Mouse (Mus musculus) heart, postnatal 25 days (tissue): ENCODE results near the gene Kcnq1. TPM values are rescaled to one million over a fixed set of nuclear protein-coding genes. Genes with fewer than 3 reads are reported as not detected.

Experiments
- DNase-seq: peaks from one replicate; pipeline ENCODE4 v3.0.0; 2022; ENCODE audit warnings: low spot score
- intact Hi-C: fragments of 180-260 bp; cut with DNase I; formaldehyde crosslinking; loops from one replicate; pipeline ENCODE4 v1.15.1; 2025
- total RNA-seq, 2 experiments: library from RNA; stranded (reverse); gene quantifications; 2 replicates each; pipeline ENCODE4 v1.2.3; 2021

Kcnq1 gene
- total RNA-seq, 2 experiments from 2014 or later: 37.4 to 37.7 TPM

DNA sequence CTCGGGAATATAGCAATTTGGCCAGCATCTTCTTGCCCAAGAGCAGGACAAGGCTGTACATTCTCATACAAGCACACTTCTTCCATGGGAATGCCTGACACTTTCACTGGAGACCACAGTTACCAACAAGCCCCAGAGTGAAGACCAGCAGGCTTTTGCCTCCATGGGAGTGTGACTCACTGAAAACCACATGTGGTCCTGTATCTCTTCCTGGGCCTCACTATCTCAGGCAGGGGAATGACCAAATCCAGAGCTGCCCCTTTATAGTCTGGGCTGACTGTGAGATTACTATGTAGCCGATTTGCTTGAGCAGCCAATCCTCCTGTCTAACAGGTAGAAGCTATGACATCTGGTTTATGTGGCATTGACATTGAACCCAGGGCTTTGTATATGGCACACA is 22.5 kb upstream of the Kcnq1 start:
- intact Hi-C loops: no loop called here
- DNase-seq: no peak

DNA sequence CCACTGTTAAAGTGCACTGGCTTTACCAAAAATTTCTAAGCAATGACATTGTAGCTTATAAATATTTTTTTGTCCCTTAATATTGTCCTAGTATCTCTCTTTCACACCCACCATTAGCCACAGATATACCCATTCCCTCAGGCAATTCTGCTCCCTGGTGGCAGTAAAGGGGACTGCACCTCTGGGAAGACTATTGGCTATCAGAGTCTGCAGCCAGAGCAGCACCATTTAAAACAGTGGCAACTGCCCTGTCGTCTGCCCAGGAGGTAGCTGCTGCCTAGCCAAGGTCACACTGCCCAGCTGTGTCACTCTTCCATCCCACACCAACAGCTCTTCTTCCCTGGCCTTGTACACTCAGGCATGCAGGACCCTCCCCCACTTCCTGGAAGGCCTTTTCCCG is 19.8 kb upstream of the Kcnq1 start:
- peak; percentile 37 for DNase-seq
- intact Hi-C loops: loop anchor here (1.0 kb wide), 2 partner anchors 78 to 167 kb away; no protein-coding TSS in a partner anchor

DNA sequence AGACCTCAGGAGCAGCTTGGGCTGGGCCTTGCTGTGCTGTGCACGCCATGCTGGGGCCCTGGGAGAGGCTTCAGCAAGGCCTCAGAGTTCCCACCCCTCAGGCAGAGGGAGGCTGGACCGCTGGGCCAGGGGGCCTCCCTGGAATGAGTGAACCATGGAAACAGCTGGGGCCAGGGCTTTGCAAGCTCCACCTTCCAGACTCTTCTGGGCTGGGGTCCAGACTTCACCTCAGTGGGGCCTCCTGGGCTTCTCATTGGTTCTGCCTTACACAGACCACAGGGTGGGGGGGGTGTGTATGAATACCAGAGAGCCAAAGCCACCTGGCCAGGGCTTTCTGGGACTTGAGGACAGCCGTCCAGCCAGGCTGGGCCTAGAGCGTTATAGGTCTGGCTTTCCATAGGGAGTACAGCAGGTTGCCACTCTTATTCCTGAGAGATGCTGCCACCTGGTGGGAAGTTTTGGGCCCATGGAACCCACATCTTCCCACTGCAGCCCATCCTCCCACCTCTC is 19.0 kb upstream of the Kcnq1 start:
- DNase-seq: no peak
- intact Hi-C loops: loop anchor here (1.0 kb wide), 1 partner anchor 193 kb away; no protein-coding TSS in a partner anchor

- DNase-seq: no peak
- intact Hi-C loops: loop anchor here (2.0 kb wide), 2 partner anchors 59 to 373 kb away; no protein-coding TSS in a partner anchor
These were observed 12.3 kb upstream of the Kcnq1 start for GRCm38 (mm10) chr7:143093847-143094246.

DNA sequence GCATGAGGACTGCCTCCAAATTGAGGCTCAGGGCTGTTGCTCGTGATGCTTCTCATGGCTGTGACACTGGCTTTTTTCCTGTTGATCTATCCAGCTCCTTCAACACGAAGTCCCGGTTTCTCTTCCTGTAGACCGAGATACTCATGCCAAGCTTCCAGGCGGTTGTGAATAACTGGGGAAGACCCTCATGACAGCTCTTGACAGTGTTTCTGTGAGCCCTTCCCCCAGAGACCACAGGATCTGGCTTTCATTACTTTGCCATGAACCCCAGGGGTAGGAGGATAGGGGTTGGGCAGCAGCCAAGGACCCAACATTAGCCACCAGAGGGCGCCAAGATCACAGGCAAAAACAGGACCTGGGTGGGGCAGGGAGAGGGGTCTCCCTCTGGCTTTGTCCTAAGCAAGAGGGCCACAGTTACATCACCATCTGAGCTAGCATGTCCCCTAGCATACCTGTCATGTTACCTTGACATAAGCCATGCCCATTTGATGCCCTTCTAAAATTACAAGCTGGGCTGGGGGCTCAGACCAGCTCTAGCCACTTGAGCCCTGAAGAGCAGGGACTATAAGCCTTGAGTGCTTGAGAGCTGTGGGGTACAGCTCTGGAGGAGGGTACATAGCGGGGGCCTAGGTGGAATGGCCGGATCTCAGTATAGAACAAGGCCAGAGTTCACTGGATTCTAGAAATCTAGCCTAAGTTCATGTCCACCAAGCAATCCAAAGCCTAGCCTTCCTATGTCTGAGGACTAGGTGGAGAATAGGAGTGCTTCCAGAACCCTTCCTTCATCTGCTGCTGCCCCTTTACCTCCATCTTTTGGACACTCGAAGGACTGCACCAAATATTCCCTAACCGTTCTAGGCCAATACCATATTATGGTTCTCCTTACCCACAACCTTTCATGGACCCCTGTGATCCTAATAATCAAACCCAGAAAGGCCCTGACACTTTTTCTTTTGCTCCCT is 11.3 kb upstream of the Kcnq1 start, which contains the start of gene Trpm5:
Gene Trpm5, minus strand, starts transcription at position 51 of the 962 bp plus-strand sequence.
- peak; percentile 49 for DNase-seq
- intact Hi-C loops: loop anchor here (1.0 to 2.0 kb wide), 3 partner anchors 43 to 372 kb away; no protein-coding TSS in a partner anchor

DNA sequence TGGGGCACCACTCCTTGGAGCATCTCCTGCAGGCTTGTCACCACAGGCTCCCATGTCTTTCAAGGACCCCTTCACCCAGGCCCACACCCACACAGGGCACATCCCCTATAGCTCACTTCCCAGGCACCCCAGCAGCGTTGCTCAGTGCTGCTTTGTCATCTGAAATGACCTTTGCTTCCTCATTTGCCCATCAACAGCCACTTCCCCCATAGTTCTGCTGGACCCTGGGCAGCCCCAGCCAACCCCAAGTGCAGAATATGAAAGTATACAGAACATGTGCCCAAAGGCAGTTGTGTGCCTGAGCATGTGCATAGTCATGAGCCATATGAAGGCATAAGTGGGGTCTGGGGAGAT is 10.6 kb upstream of the Kcnq1 start:
- no peak for DNase-seq
- intact Hi-C loops: loop anchor here (1.0 to 2.0 kb wide), 3 partner anchors 43 to 371 kb away; no protein-coding TSS in a partner anchor

- no peak for DNase-seq
- intact Hi-C loops: no loop called here
These were observed 5.4 kb upstream of the Kcnq1 start for GRCm38 (mm10) chr7:143100759-143101158.

GRCm38 (mm10) chr7:143105258-143105897 is 784 bp upstream of the Kcnq1 start:
- intact Hi-C loops: no loop called here
- no peak for DNase-seq

- intact Hi-C loops: no loop called here
- DNase-seq: no peak
These were observed 707 bp downstream of the Kcnq1 start for GRCm38 (mm10) chr7:143106672-143107465.

DNA sequence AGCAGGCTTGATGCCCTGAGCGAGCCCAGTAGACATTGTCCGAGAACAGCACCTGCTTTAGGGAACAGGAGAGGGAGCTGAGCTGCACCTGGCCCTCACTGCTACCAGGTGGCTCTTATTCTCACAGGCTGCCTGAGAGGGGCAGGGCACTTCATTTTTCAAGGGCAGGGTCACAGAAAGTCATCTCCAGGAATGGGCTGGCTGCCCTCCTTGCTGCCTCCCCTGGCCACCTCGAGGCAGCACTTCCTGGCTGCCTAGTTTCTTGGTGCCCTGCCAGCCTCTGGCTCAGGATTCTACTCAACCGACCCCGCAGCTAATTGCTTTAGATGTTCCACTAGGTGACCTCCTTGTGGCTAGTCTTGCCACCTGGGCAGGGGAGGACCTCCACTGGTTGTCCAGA is 2.0 kb downstream of the Kcnq1 start:
- DNase-seq: no peak
- intact Hi-C loops: no loop called here

DNA sequence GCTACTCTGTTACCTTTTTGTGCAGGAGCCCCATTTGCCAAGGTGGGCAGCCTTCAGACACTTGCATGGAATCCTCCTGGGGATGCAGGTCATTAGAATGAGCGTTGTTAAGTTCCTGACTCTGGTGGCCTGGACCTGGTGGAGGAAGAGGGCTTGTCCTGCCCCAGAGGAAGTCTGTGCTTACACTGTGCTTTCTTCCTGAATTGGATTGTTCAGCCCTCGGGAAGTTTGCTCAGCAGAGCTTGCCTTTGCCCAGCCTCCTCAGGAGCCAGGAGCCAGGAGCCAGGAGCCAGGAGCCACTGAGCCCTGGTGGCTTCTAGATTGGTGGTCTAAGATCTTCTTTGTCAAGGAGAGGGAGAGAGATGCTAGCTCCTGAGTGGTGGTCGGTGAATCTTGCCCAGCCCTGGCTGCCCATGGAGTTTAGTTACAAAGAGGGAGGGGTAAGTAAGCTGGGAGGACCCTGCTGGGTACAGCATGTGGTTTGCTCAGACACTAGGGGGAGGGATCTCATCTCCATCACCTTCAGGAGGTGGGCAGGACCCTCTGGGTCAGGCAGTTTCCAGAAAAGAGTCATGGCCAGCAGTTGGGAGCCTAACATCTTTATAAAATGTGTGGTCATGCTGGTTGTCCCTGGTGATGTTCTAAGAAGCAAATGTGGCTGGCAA is 3.0 kb downstream of the Kcnq1 start:
- no peak for DNase-seq
- intact Hi-C loops: no loop called here

DNA sequence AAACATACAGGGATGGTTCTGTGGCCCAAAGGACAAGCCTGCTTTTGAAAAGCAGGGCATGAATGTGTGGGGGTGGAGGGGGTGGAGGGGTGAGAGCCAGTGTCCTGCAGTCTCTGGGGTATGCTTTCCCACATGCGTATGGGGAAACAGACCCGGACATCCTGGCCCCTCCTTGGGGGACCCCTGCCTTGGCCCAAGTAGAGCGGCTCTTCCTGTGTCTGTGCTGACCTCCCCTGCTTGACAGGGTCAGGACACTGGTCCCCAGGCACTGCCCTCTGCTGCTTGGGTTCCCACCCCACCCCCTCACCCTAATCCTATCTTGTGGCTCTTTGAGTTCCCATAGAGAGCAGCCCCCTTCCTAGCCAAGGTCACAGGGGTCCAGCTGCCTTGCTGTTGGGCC is 3.5 kb downstream of the Kcnq1 start:
- intact Hi-C loops: no loop called here
- no peak for DNase-seq

DNA sequence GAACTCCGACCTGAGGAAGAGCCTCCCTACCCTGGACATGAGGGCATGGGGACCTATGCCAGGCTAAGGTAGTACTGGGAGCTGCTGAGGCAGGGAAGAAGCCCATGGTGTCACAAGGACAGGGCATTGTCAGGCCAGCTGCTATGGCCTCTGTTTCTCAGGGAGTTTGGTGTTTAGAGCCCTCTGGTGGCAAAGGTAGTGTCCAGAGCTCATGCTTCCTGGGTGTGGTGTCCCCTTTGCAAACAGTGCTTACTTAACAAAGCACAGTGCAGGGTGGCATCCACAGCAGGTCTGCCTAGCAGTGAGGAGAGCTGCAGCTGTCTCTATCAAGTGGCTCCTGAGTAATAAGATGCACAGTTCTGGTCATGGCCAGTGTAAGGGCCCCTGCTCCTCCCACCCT is 4.6 kb downstream of the Kcnq1 start:
- DNase-seq: no peak
- intact Hi-C loops: no loop called here

DNA sequence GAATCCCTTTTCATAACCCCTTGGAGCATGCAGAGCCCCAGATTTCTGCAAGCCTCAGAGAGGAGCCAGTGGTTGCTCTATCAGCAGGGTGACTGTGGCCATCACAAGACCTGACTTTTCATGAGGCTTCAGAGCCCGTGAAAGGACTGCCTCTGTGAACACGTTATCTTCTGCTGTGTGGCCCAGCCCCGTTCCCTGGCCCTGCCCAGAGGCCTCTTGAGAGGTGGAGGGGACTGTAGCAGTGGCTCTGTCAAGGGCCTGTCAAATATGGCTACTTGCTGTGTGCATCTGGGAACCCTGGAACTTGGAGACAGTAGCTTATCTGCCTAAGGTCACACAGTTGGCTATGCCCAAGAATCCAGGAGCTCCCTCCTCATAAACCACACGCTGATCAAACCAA is 5.6 kb downstream of the Kcnq1 start:
- DNase-seq: no peak
- intact Hi-C loops: no loop called here

GRCm38 (mm10) chr7:143112395-143112794 is 6.2 kb downstream of the Kcnq1 start:
- no peak for DNase-seq
- intact Hi-C loops: no loop called here

DNA sequence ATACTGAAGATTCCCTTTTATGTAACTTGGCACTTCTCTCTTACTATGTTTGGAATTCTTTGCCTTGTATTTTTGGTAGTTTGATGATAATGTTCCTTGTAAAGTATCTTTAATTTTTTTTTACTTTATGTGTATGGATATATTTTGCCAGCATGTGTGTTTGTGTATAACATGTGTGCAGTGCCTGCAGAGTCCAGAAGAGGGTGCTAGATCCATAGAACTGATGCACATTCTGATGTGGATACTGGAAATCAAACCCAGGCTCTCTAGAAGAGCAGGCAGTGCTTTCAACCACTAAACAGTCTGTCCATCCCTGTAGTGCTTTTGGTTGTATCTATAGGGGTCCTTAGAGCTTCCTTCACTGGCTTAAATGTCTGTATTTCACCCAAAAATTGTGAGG is 8.6 kb downstream of the Kcnq1 start:
- no peak for DNase-seq
- intact Hi-C loops: no loop called here

DNA sequence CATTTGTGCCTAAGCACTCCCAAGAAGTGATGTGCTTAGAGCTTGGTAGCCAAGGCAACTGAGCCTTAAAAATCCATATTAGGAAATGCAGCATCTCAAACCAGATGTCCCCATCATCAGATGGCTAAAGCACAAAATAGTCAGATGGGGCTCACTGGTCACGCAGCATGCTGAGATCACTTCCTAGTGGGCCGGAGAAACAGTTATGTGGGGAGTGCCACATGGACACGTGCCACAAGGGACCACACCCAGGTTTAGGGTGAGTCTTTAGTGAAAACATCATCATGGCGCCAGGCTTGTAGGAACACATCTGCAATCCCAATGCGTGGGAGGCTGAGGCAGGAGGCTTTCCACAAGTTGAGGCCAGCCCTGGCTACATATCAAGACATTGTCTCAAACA is 10.4 kb downstream of the Kcnq1 start:
- no peak for DNase-seq
- intact Hi-C loops: no loop called here

DNA sequence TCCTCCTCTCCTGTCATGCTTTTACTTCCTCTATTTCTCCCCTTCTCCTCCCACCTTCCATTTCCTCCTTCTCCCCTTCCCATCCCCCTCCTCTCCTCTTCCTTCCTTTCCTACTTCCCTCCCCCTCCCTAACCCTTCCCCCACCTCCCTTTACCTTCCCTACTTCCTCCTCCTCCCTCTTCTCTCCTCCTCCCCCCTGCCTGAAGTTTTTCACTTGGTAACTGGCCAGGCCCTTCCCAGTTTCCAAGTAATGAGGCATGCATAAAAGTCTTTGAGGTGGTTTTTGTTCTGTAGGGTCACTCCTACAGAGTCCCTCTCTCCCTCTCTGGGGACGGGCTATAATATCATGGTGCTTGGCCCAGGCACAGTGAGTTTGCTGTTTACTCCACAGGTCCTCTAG is 13.2 kb downstream of the Kcnq1 start:
- intact Hi-C loops: no loop called here

GRCm38 (mm10) chr7:143119826-143120225 is 13.7 kb downstream of the Kcnq1 start:
- intact Hi-C loops: no loop called here
- no peak for DNase-seq

More for the DNA sequence above, 13.2 kb downstream of the Kcnq1 start:
- DNase-seq: no peak
